Mouse (Mus musculus) erythroblast, embryonic 14.5 days (primary cell): ENCODE data around the gene Akna.

Experiments used
- GATA1 ChIP-seq: IDR thresholded peaks from 2 replicates; pipeline ENCODE4 v1.6.1; 2012; ENCODE audit warnings: low read length, inconsistent platforms, mixed read lengths
- TAL1 ChIP-seq: IDR thresholded peaks from 3 replicates; pipeline ENCODE4 v1.6.1; 2012; ENCODE audit warnings: low read length, inconsistent platforms, mixed read lengths

DNA sequence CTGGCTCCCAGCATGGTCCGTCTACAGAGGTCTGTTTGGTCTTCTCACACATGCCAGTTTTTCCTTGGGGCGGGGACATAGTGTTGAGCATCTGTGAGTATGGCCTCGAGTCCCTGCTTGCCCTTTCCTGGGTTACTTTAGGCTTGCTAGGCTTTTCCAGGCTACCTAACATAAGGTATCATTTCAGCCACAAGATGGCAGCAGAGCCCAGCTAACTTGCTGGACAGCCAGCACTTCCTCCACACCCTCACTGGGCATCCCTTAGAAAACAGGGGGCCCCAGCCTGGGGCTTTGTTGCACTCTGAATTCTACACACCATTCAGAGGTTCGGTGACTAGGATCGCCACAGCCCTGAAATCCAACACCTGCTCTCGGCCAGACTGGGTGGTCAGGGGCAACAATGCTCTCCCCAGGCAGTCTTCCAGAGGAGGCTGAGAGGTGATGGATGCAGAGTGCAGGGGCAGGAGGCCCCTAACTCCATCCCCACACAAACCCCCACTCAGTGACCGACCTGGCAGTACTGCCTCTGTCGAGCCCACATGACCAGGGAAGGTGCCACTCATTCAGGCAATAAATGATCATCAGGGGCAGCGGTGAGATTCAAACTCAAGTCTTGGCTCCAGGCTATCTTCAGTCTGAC lies 14.3 kb upstream of the Akna start:
- TF ChIP-seq TAL1 (no peak), GATA1 (no peak)
